Mouse (Mus musculus): ENCODE results near the gene Mycs. TPM values are rescaled to one million over a fixed set of nuclear protein-coding genes. Genes with fewer than 3 reads are reported as not detected.

Gene Mycs
- not detected in 2 replicates for polyA plus RNA-seq (2015; fragmentation: Nextera tagmentation; extraction: Ambion mirVana)

- Histone ChIP-seq H3K4me1 (no peaks in the 10 kb centered on the region), H3K27me3 (no peaks in the 10 kb centered on the region), H3K4me2 (peak within 1 kb of the TSS; percentile 13; the same call in 1 of the 2 replicates), H3K27ac (no peak within 1 kb of the TSS), H3K36me3 (no peaks in the 10 kb centered on the region), H3K9ac (no peak within 1 kb of the TSS), H3K9me3 (no peaks in the 10 kb centered on the region), H3K4me3 (no peak within 1 kb of the TSS)
- ATAC-seq (ENCODE audit: borderline replicate concordance, extremely low read depth, low FRiP score, low TSS enrichment): no peak
- 81% methylated on average over 3 of the region's 3 CpGs for WGBS
These were observed at the start of gene Mycs for GRCm38 (mm10) chrX:5469165-5469564. Gene Mycs (minus strand): TSS chrX:5469265.

DNA sequence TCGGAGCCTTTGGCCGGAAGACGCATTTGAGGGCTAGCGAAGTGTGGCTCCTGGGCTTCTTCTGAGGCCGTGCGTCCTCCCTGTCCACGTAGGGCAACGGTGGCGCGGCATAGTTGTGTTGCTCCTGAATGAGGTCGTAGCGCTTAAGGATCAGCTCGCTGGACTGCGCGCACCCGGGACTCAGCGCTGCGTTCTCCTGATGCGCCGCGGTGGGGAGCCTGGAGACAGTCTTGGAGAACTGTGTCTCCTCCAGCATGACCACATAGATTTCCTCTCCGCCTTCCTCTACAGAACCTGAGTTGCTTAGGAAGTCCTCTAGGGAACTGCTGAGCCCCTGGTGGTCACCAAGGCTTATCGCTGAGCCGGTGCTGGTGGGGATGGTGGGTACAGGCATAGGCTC is 1.0 kb downstream of the Mycs start:
- Histone ChIP-seq H3K4me1 (no peaks in the 10 kb centered on the region), H3K9ac (no peak overlapping the region), H3K36me3 (no peaks in the 10 kb centered on the region), H3K27me3 (no peaks in the 10 kb centered on the region), H3K4me2 (peak overlapping the region; percentile 13; the same call in 1 of the 2 replicates), H3K27ac (no peak overlapping the region), H3K4me3 (no peak overlapping the region), H3K9me3 (no peaks in the 10 kb centered on the region)
- 12% methylated on average over 24 of the region's 24 CpGs for WGBS
- 0 out of 2 replicates have a peak, but pooled peaks have one; percentile 11 for ATAC-seq (ENCODE audit: borderline replicate concordance, extremely low read depth, low FRiP score, low TSS enrichment)

Other genes starting within 250 kb of the Mycs start
- not detected in 2 replicates for gene Btbd35f7, start 199.8 kb upstream of the Mycs start, polyA plus RNA-seq (2015; fragmentation: Nextera tagmentation; extraction: Ambion mirVana)